Comparison of ENCODE assay signal across 12 mouse cellular contexts in the genomic region with DNA sequence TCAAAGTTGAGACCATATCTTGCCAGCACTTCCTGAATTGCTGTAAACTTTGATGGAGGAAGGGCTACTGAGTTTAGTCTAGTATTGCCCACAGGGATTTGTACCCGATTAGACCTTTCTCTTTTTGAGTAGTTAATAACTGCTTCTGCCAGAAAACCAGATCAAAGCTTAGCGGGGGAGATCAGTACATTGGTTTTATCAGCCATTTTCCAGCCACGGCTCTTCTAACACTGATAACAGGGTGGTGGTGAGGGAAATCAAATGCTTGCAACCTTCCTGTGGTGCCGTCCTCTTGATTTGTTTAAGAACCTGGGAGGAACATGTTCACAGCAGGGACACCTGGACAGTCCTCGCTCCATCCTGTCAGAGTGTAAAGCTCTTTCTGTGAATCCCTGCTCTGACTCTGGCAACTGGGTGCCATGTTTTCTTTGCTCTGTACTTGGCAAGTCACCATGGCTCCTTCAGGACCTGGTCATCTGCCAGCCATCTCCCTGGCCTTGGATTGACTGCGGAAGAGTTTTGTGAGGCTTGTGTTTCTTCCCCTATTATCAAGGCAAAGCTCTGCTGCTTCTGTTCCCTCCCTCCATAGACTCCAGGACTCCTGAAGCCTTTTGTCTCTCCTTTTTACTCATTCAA.
DNase-seq lines count a peak whose midpoint lies in the region; ATAC-seq and TF ChIP-seq lines count a peak whose summit lies in the region.
"Had no signal": no experiment of that assay in that cellular context is flagged by ENCODE, and none has a peak within 500 bp of the region (broad histone marks: within the 10 kb centered on the region; RNA-seq: fewer than 3 reads in every experiment).

No protein-coding gene starts in this region.

- peak; percentile 14 for DNase-seq in cerebellum, adult 11-12 months
- DNase-seq in cerebellum, adult 18-20 months = no peak
- DNase-seq in lung, adult 18-20 months = peak; percentile 19 to 23
- no peak for DNase-seq in lung, postnatal 0 days (ENCODE audit: low spot score)
- DNase-seq in heart, postnatal 4 days = peak; percentile 9
- peak; percentile 53 for DNase-seq in testis, postnatal 10 days (ENCODE audit: low spot score)
- DNase-seq in neural tube, embryonic 10.5 days (ENCODE audit: extremely low spot score, low spot score) = no peak
- DNase-seq in adrenal gland, postnatal 14 days = no peak
- DNase-seq: adrenal gland, postnatal 25 days; forebrain, postnatal 0 days had no signal

- H3K9me3 ChIP-seq in lung, postnatal 0 days (ENCODE audit: low read length) = no peaks in the 10 kb centered on the region

- no peaks in the 10 kb centered on the region for H3K4me1 ChIP-seq in lung, postnatal 0 days (ENCODE audit: insufficient read depth, low read depth, low read length)

- no peak for TF ChIP-seq EP300 in lung, postnatal 0 days (IDR thresholded peaks at IDR 0.05)

- no peaks in the 10 kb centered on the region for H3K36me3 ChIP-seq in lung, postnatal 0 days (ENCODE audit: insufficient read depth, low read length)

- H3K9ac ChIP-seq in lung, postnatal 0 days (replicated peaks; ENCODE audit: low read depth) = no peak overlapping the region
- H3K9ac ChIP-seq: forebrain, postnatal 0 days had no signal

- H3K4me3 ChIP-seq in lung, postnatal 0 days (ENCODE audit: low read depth, low read length) = no peak overlapping the region

- no peak overlapping the region for H3K4me2 ChIP-seq in lung, postnatal 0 days (replicated peaks; ENCODE audit: low read depth, low read length)
- H3K4me2 ChIP-seq: midbrain, embryonic 11.5 days had no signal

- H3K27ac ChIP-seq in lung, postnatal 0 days (ENCODE audit: low read length) = no peak overlapping the region

- TF ChIP-seq CTCF in lung, postnatal 0 days (IDR thresholded peaks at IDR 0.05) = no peak

- WGBS in lung, postnatal 0 days = 34% methylated on average over 6 of the region's 6 CpGs

- no peak for ATAC-seq in lung, postnatal 0 days
- ATAC-seq: forebrain, postnatal 0 days; inflammation-experienced regulatory T-cells, adult 6 months had no signal

- no peaks in the 10 kb centered on the region for H3K27me3 ChIP-seq in lung, postnatal 0 days (replicated peaks; ENCODE audit: insufficient read depth, low read length)

Comparison
In these comparisons a context has a peak if more than half of its experiments do, and no peak if none do; other contexts are left out.
1. DNase-seq: peak in cerebellum, adult 11-12 months (single experiment), lung, adult 18-20 months (2 of 2), heart, postnatal 4 days (single experiment) and testis, postnatal 10 days (single experiment); none in cerebellum, adult 18-20 months (0 of 2), lung, postnatal 0 days (single experiment), neural tube, embryonic 10.5 days (single experiment) and adrenal gland, postnatal 14 days (single experiment).